Mouse (Mus musculus) granulocyte monocyte progenitor cell, adult 5-6 weeks (primary cell): ENCODE measurements at regions not wholly inside any gene's neighbourhood (a gene's known extent, or its start where the extent isn't known, plus 50 kb on each side); places are given as distances from the start of the nearest gene placed in this dataset.
A peak's percentile ranks its signal among the peaks of the same experiment; 100 is the strongest.

Experiments used
- ATAC-seq: replicated peaks from 2 replicates; pipeline ENCODE4 v1.8.0; 2016; ENCODE audit warnings: mild to moderate bottlenecking, moderate TSS enrichment, inconsistent platforms; ENCODE audit not compliant: poor library complexity, severe bottlenecking

GRCm38 (mm10) chr6:100479455-100479854 lies 191.5 kb downstream of the Shq1 start:
- ATAC-seq: no peak

- ATAC-seq: peak; percentile 55
Measured at GRCm38 (mm10) chr6:100476550-100477366, 189.5 kb upstream of the Rybp start.

GRCm38 (mm10) chr6:100475341-100475955 lies 188.2 kb upstream of the Rybp start:
- no peak for ATAC-seq

GRCm38 (mm10) chr6:100474326-100474725 lies 187.0 kb upstream of the Rybp start:
- ATAC-seq: no peak

GRCm38 (mm10) chr6:100470071-100470470 lies 182.8 kb upstream of the Rybp start:
- ATAC-seq: no peak

- ATAC-seq: no peak
Measured at GRCm38 (mm10) chr6:100462757-100463156, 175.5 kb upstream of the Rybp start.

GRCm38 (mm10) chr6:100453401-100453800 lies 166.1 kb upstream of the Rybp start:
- ATAC-seq: no peak

- ATAC-seq: no peak
Measured at GRCm38 (mm10) chr6:100452097-100453002, 165.1 kb upstream of the Rybp start.

GRCm38 (mm10) chr6:100450108-100450507 lies 162.8 kb upstream of the Rybp start:
- ATAC-seq: no peak

GRCm38 (mm10) chr6:100449087-100449486 lies 161.8 kb upstream of the Rybp start:
- ATAC-seq: no peak

- no peak for ATAC-seq
Measured at GRCm38 (mm10) chr6:100447211-100447610, 159.9 kb upstream of the Rybp start.

- no peak for ATAC-seq
Measured at GRCm38 (mm10) chr6:100446804-100447203, 159.5 kb upstream of the Rybp start.

GRCm38 (mm10) chr6:100439071-100439737 lies 151.9 kb upstream of the Rybp start:
- ATAC-seq: peak; percentile 67

- ATAC-seq: peak; percentile 69
Measured at GRCm38 (mm10) chr6:100438511-100438991, 151.3 kb upstream of the Rybp start.

- no peak for ATAC-seq
Measured at GRCm38 (mm10) chr6:100437980-100438379, 150.7 kb upstream of the Rybp start.

GRCm38 (mm10) chr6:100436507-100436906 lies 149.2 kb upstream of the Rybp start:
- no peak for ATAC-seq

GRCm38 (mm10) chr6:100435222-100435621 lies 147.9 kb upstream of the Rybp start:
- ATAC-seq: peak; percentile 83

GRCm38 (mm10) chr6:100433534-100433867 lies 146.2 kb upstream of the Rybp start:
- no peak for ATAC-seq

GRCm38 (mm10) chr6:100432688-100433533 lies 145.6 kb upstream of the Rybp start:
- ATAC-seq: no peak
